Mouse (Mus musculus) thymus, adult 2 months (tissue): ENCODE data around the gene Il2rg. TPM values are rescaled to one million over a fixed set of nuclear protein-coding genes. Genes with fewer than 3 reads are reported as not detected.

Source experiments
- DNase-seq: peaks from one replicate; pipeline ENCODE4 v3.0.0; 2021
- H3K27ac ChIP-seq: fragments of 200-500 bp; 2 replicates; pipeline ENCODE4 v1.5.1; 2012; ENCODE audit warnings: low read length, control low read depth; ENCODE audit not compliant: control insufficient read depth, insufficient read depth
- H3K27me3 ChIP-seq: fragments of 200-500 bp; 2 replicates; pipeline ENCODE4 v1.6.1; 2012; ENCODE audit warnings: mild to moderate bottlenecking, low read length, moderate library complexity, mixed read lengths; ENCODE audit not compliant: control insufficient read depth, insufficient read depth
- H3K36me3 ChIP-seq: fragments of 200-500 bp; 2 replicates; pipeline ENCODE4 v1.6.1; 2012; ENCODE audit warnings: mild to moderate bottlenecking, low read length, moderate library complexity; ENCODE audit not compliant: control insufficient read depth, insufficient read depth
- H3K4me1 ChIP-seq: fragments of 200-500 bp; replicated peaks from 2 replicates; pipeline ENCODE4 v1.6.1; 2012; ENCODE audit warnings: low read length; ENCODE audit not compliant: control insufficient read depth, insufficient read depth
- H3K4me3 ChIP-seq: fragments of 200-500 bp; 2 replicates; pipeline ENCODE4 v1.5.1; 2012; ENCODE audit warnings: mild to moderate bottlenecking, low read length, control low read depth, moderate library complexity; ENCODE audit not compliant: control insufficient read depth, insufficient read depth
- CTCF ChIP-seq: fragments of 200-500 bp; IDR thresholded peaks from 2 replicates; pipeline ENCODE4 v1.5.1; 2012; ENCODE audit warnings: mild to moderate bottlenecking, control low read depth, low read length, moderate library complexity, borderline replicate concordance; ENCODE audit not compliant: control insufficient read depth, poor library complexity, insufficient read depth; ENCODE audit errors: extremely low read depth
- POLR2A ChIP-seq: fragments of 200-500 bp; IDR thresholded peaks from 2 replicates; pipeline ENCODE4 v1.6.1; 2012; ENCODE audit warnings: mild to moderate bottlenecking, low read length, control low read depth, moderate library complexity; ENCODE audit not compliant: control insufficient read depth, poor library complexity, insufficient read depth; ENCODE audit errors: extremely low read depth
- WGBS: fragments of 180-500 bp; shearing (Covaris S2); methylation state at CpG from one replicate; pipeline ENCODE4 v1.1.7; 2018; 5-methylcytosine and 5-hydroxymethylcytosine counted together
- polyA plus RNA-seq: library from polyadenylated mRNA; depleted of rRNA; stranded (reverse); fragments of >200 nt; gene quantifications from 2 replicates; pipeline ENCODE4 v1.2.3, GENCODE M21; 2012; rRNA removed

Gene Il2rg
- polyA plus RNA-seq, 1 experiment, result 430 TPM

GRCm38 (mm10) chrX:101245011-101245410, 23.0 kb downstream of the Il2rg start:
- WGBS, result 57% methylated on average over 1 of the region's 1 CpGs
- no peaks in the 10 kb centered on the region for H3K36me3 ChIP-seq
- H3K27ac ChIP-seq, result no peak overlapping the region
- H3K4me1 ChIP-seq, result no peaks in the 10 kb centered on the region; the same call in 1 of the 2 replicates
- H3K27me3 ChIP-seq, result no peaks in the 10 kb centered on the region
- TF ChIP-seq CTCF (no peak), POLR2A (no peak)
- no peak for DNase-seq
- no peak overlapping the region for H3K4me3 ChIP-seq

GRCm38 (mm10) chrX:101222796-101223162, 45.3 kb downstream of the Il2rg start:
- Histone ChIP-seq H3K4me3 (peak overlapping the region; percentile 14), H3K4me1 (no peaks in the 10 kb centered on the region), H3K27ac (no peak overlapping the region), H3K36me3 (no peaks in the 10 kb centered on the region), H3K27me3 (no peaks in the 10 kb centered on the region)
- DNase-seq, result no peak
- TF ChIP-seq CTCF (no peak), POLR2A (no peak)
- WGBS, result 27% methylated on average over 7 of the region's 7 CpGs

GRCm38 (mm10) chrX:101221834-101222795, 45.9 kb downstream of the Il2rg start, which contains the start of gene Snx12:
Gene Snx12, minus strand, starts transcription at chrX:101222563.
- Histone ChIP-seq H3K36me3 (no peaks in the 10 kb centered on the region), H3K4me3 (peak within 1 kb of the TSS; percentile 96), H3K27me3 (no peaks in the 10 kb centered on the region), H3K4me1 (no peaks in the 10 kb centered on the region), H3K27ac (peak within 1 kb of the TSS; percentile 32; the same call in 1 of the 2 replicates)
- TF ChIP-seq POLR2A, result no peak
- no peak for TF ChIP-seq CTCF
- peak; percentile 78 for DNase-seq
- 2% methylated on average over 44 of the region's 55 CpGs for WGBS

Other genes starting within 250 kb of the Il2rg start
- gene Tex11, start 208.6 kb downstream of the Il2rg start, polyA plus RNA-seq, result 0.05 TPM in 1 of 2 replicates, not detected in the other
- 1.8 and 2.4 TPM in 2 replicates for gene Slc7a3, start 182.2 kb downstream of the Il2rg start, polyA plus RNA-seq
- gene Snx12, start 45.7 kb downstream of the Il2rg start, polyA plus RNA-seq, result 15.7 and 17.1 TPM in 2 replicates
- gene Foxo4, start 13.7 kb downstream of the Il2rg start, polyA plus RNA-seq, result 65.7 and 69.2 TPM in 2 replicates
- 1.3 and 2.0 TPM in 2 replicates for gene Gm614, start 4.3 kb downstream of the Il2rg start, polyA plus RNA-seq
- gene Gm20489, start 768 bp upstream of the Il2rg start, polyA plus RNA-seq, result not detected in 2 replicates
- 363 and 395 TPM in 2 replicates for gene Med12, start 5.8 kb upstream of the Il2rg start, polyA plus RNA-seq
- 0.20 and 0.40 TPM in 2 replicates for gene Nlgn3, start 30.9 kb upstream of the Il2rg start, polyA plus RNA-seq
- gene Gjb1, start 108.1 kb upstream of the Il2rg start, polyA plus RNA-seq, result 0.20 and 2.5 TPM in 2 replicates
- 51.2 and 54.5 TPM in 2 replicates for gene Zmym3, start 152.6 kb upstream of the Il2rg start, polyA plus RNA-seq
- 255 and 269 TPM in 2 replicates for gene Nono, start 161.1 kb upstream of the Il2rg start, polyA plus RNA-seq
- gene Itgb1bp2, start 180.8 kb upstream of the Il2rg start, polyA plus RNA-seq, result 0.87 and 8.2 TPM in 2 replicates